Mouse (Mus musculus) frontal cortex, adult (tissue): ENCODE results near the gene Gatad2a.

Source experiments
- ATAC-seq: cut with Nextera tagmentation; 2 replicates; pipeline ENCODE4 v1.9.2; 2017; ENCODE audit warnings: mild to moderate bottlenecking, moderate library complexity, mixed read lengths; ENCODE audit not compliant: low TSS enrichment

Gene Gatad2a

GRCm38 (mm10) chr8:69937466-69937865 lies 58.7 kb downstream of the Gatad2a start:
- ATAC-seq, result no peak

GRCm38 (mm10) chr8:69936050-69936794 lies 60.0 kb downstream of the Gatad2a start:
- ATAC-seq, result peak; percentile 67; the same call in 1 of the 2 replicates

GRCm38 (mm10) chr8:69935431-69935830 lies 60.8 kb downstream of the Gatad2a start:
- ATAC-seq, result no peak

GRCm38 (mm10) chr8:69934582-69934981 lies 61.6 kb downstream of the Gatad2a start:
- ATAC-seq, result no peak

GRCm38 (mm10) chr8:69933811-69934210 lies 62.4 kb downstream of the Gatad2a start:
- ATAC-seq, result no peak

- no peak for ATAC-seq
Observed at GRCm38 (mm10) chr8:69926901-69927300, 69.3 kb downstream of the Gatad2a start.

- no peak for ATAC-seq
Observed at GRCm38 (mm10) chr8:69923986-69924385, 72.2 kb downstream of the Gatad2a start.

GRCm38 (mm10) chr8:69921141-69921540 lies 75.0 kb downstream of the Gatad2a start:
- no peak for ATAC-seq

GRCm38 (mm10) chr8:69919876-69920662 lies 76.1 kb downstream of the Gatad2a start:
- ATAC-seq, result no peak

GRCm38 (mm10) chr8:69919010-69919409 lies 77.2 kb downstream of the Gatad2a start:
- ATAC-seq, result peak; percentile 63

GRCm38 (mm10) chr8:69918506-69918905 lies 77.7 kb downstream of the Gatad2a start:
- no peak for ATAC-seq

GRCm38 (mm10) chr8:69915748-69916147 lies 80.4 kb downstream of the Gatad2a start:
- peak; percentile 41 for ATAC-seq

GRCm38 (mm10) chr8:69914526-69914925 lies 81.7 kb downstream of the Gatad2a start:
- ATAC-seq, result no peak

GRCm38 (mm10) chr8:69912478-69913074 lies 83.6 kb downstream of the Gatad2a start:
- ATAC-seq, result peak; percentile 78

GRCm38 (mm10) chr8:69911917-69912316 lies 84.3 kb downstream of the Gatad2a start:
- ATAC-seq, result no peak

- no peak for ATAC-seq
Observed at GRCm38 (mm10) chr8:69907106-69907505, 89.1 kb downstream of the Gatad2a start.

GRCm38 (mm10) chr8:69906260-69906659 lies 89.9 kb downstream of the Gatad2a start:
- no peak for ATAC-seq

GRCm38 (mm10) chr8:69904096-69904495 lies 92.1 kb downstream of the Gatad2a start:
- no peak for ATAC-seq

- peak; percentile 69 for ATAC-seq
Observed at GRCm38 (mm10) chr8:69903063-69903542, 93.1 kb downstream of the Gatad2a start.

GRCm38 (mm10) chr8:69902163-69903062 lies 93.8 kb downstream of the Gatad2a start, which contains the start of the genes Tssk6, Ndufa13 and Yjefn3:
Tssk6 (plus strand) TSS chr8:69902184.
Ndufa13 (minus strand) TSS chr8:69902558.
Yjefn3 (minus strand) TSS chr8:69902712.
- peak; percentile 0; the same call in 1 of the 2 replicates for ATAC-seq
